Mouse (Mus musculus): ENCODE measurements around the gene Rrbp1. TPM values are rescaled to one million over a fixed set of nuclear protein-coding genes. Genes with fewer than 3 reads are reported as not detected.

Rrbp1 gene
- polyA plus RNA-seq, 1 experiment from 2014 or later = 54.8 TPM

- H3K27me3 ChIP-seq (replicated peaks) = no peaks in the 10 kb centered on the region
- no peak overlapping the region for H3K27ac ChIP-seq (ENCODE audit: poor library complexity, severe bottlenecking)
- H3K9me3 ChIP-seq (replicated peaks) = no peaks in the 10 kb centered on the region
- no peak overlapping the region for H3K4me2 ChIP-seq
- H3K36me3 ChIP-seq = peaks cover 44% of the 10 kb centered on the region
- no peak overlapping the region for H3K9ac ChIP-seq
- H3K4me1 ChIP-seq (replicated peaks) = peaks cover 35% of the 10 kb centered on the region
- 62% methylated on average over 2 of the region's 2 CpGs for WGBS
- no peak overlapping the region for H3K4me3 ChIP-seq
- no peak for ATAC-seq (ENCODE audit: insufficient number of reproducible peaks, low FRiP score)
Measured at GRCm38 (mm10) chr2:143937861-143938260, 73.2 kb downstream of the Rrbp1 start.

GRCm38 (mm10) chr2:143934439-143934838, 76.6 kb downstream of the Rrbp1 start:
- no peak overlapping the region for H3K9ac ChIP-seq
- no peaks in the 10 kb centered on the region for H3K9me3 ChIP-seq (replicated peaks)
- H3K36me3 ChIP-seq = peaks cover 13% of the 10 kb centered on the region
- H3K27ac ChIP-seq (ENCODE audit: poor library complexity, severe bottlenecking) = no peak overlapping the region
- no peak overlapping the region for H3K4me3 ChIP-seq
- peaks cover 57% of the 10 kb centered on the region for H3K4me1 ChIP-seq (replicated peaks)
- WGBS = 80% methylated on average over 8 of the region's 8 CpGs
- no peaks in the 10 kb centered on the region for H3K27me3 ChIP-seq (replicated peaks)
- ATAC-seq (ENCODE audit: insufficient number of reproducible peaks, low FRiP score) = no peak
- H3K4me2 ChIP-seq = no peak overlapping the region

- Histone ChIP-seq H3K4me2 (no peak overlapping the region), H3K4me3 (no peak overlapping the region), H3K9ac (no peak overlapping the region), H3K36me3 (peaks cover 4% of the 10 kb centered on the region), H3K4me1 (replicated peaks) (peaks cover 58% of the 10 kb centered on the region), H3K9me3 (replicated peaks) (no peaks in the 10 kb centered on the region), H3K27me3 (replicated peaks) (no peaks in the 10 kb centered on the region), H3K27ac (ENCODE audit: poor library complexity, severe bottlenecking) (no peak overlapping the region)
- ATAC-seq (ENCODE audit: insufficient number of reproducible peaks, low FRiP score) = no peak
- 81% methylated on average over 5 of the region's 5 CpGs for WGBS
Measured at GRCm38 (mm10) chr2:143933516-143933915, 77.5 kb downstream of the Rrbp1 start.

- no peak overlapping the region for H3K4me2 ChIP-seq
- 71% methylated on average over 12 of the region's 12 CpGs for WGBS
- H3K9ac ChIP-seq = no peak overlapping the region
- no peaks in the 10 kb centered on the region for H3K27me3 ChIP-seq (replicated peaks)
- H3K36me3 ChIP-seq = 0 out of 2 replicates have a peak, but pooled peaks cover 3% of the 10 kb centered on the region
- H3K27ac ChIP-seq (ENCODE audit: poor library complexity, severe bottlenecking) = no peak overlapping the region; the same call in 1 of the 2 replicates
- H3K4me1 ChIP-seq (replicated peaks) = peaks cover 52% of the 10 kb centered on the region
- no peak for ATAC-seq (ENCODE audit: insufficient number of reproducible peaks, low FRiP score)
- no peak overlapping the region for H3K4me3 ChIP-seq
- no peaks in the 10 kb centered on the region for H3K9me3 ChIP-seq (replicated peaks)
Measured at GRCm38 (mm10) chr2:143932340-143932873, 78.7 kb downstream of the Rrbp1 start.

GRCm38 (mm10) chr2:143929607-143930311, 81.3 kb downstream of the Rrbp1 start:
- no peak for ATAC-seq (ENCODE audit: insufficient number of reproducible peaks, low FRiP score)
- WGBS = 65% methylated on average over 3 of the region's 3 CpGs
- H3K9me3 ChIP-seq (replicated peaks) = no peaks in the 10 kb centered on the region
- H3K4me3 ChIP-seq = no peak overlapping the region
- 0 out of 2 replicates have a peak overlapping the region, but pooled peaks have one; percentile 3 for H3K9ac ChIP-seq
- no peaks in the 10 kb centered on the region for H3K27me3 ChIP-seq (replicated peaks)
- peaks cover 49% of the 10 kb centered on the region for H3K4me1 ChIP-seq (replicated peaks)
- H3K36me3 ChIP-seq = 0 out of 2 replicates have a peak, but pooled peaks cover 3% of the 10 kb centered on the region
- H3K27ac ChIP-seq (ENCODE audit: poor library complexity, severe bottlenecking) = no peak overlapping the region
- H3K4me2 ChIP-seq = no peak overlapping the region

GRCm38 (mm10) chr2:143925826-143926225, 85.2 kb downstream of the Rrbp1 start:
- H3K4me2 ChIP-seq = no peak overlapping the region
- H3K27me3 ChIP-seq (replicated peaks) = no peaks in the 10 kb centered on the region
- peaks cover 33% of the 10 kb centered on the region for H3K4me1 ChIP-seq (replicated peaks)
- 0 out of 2 replicates have a peak, but pooled peaks cover 3% of the 10 kb centered on the region for H3K36me3 ChIP-seq
- no peak overlapping the region for H3K9ac ChIP-seq
- no peak for ATAC-seq (ENCODE audit: insufficient number of reproducible peaks, low FRiP score)
- H3K9me3 ChIP-seq (replicated peaks) = no peaks in the 10 kb centered on the region
- no peak overlapping the region for H3K4me3 ChIP-seq
- WGBS = 84% methylated on average over 6 of the region's 6 CpGs
- no peak overlapping the region for H3K27ac ChIP-seq (ENCODE audit: poor library complexity, severe bottlenecking)

- no peak for ATAC-seq (ENCODE audit: insufficient number of reproducible peaks, low FRiP score)
- H3K4me2 ChIP-seq = peak overlapping the region; percentile 45
Measured at GRCm38 (mm10) chr2:143924085-143924484, 87.0 kb downstream of the Rrbp1 start.

GRCm38 (mm10) chr2:143918831-143919502, 92.1 kb downstream of the Rrbp1 start:
- Histone ChIP-seq H3K27me3 (replicated peaks) (no peaks in the 10 kb centered on the region), H3K4me1 (replicated peaks) (peaks cover 32% of the 10 kb centered on the region), H3K9me3 (replicated peaks) (no peaks in the 10 kb centered on the region), H3K4me3 (no peak overlapping the region), H3K9ac (no peak overlapping the region), H3K4me2 (peak overlapping the region; percentile 51), H3K27ac (ENCODE audit: poor library complexity, severe bottlenecking) (peak overlapping the region; percentile 74; the same call in 1 of the 2 replicates), H3K36me3 (no peaks in the 10 kb centered on the region)
- WGBS = 42% methylated on average over 4 of the region's 4 CpGs
- ATAC-seq (ENCODE audit: insufficient number of reproducible peaks, low FRiP score) = no peak

More at GRCm38 (mm10) chr2:143924085-143924484, 87.0 kb downstream of the Rrbp1 start:
- 28% methylated on average over 7 of the region's 7 CpGs for WGBS
- no peak overlapping the region for H3K4me3 ChIP-seq
- H3K27me3 ChIP-seq (replicated peaks) = no peaks in the 10 kb centered on the region
- peaks cover 31% of the 10 kb centered on the region for H3K4me1 ChIP-seq (replicated peaks)
- H3K9ac ChIP-seq = 0 out of 2 replicates have a peak overlapping the region, but pooled peaks have one; percentile 43
- H3K27ac ChIP-seq (ENCODE audit: poor library complexity, severe bottlenecking) = peak overlapping the region; percentile 74
- 0 out of 2 replicates have a peak, but pooled peaks cover 3% of the 10 kb centered on the region for H3K36me3 ChIP-seq
- H3K9me3 ChIP-seq (replicated peaks) = no peaks in the 10 kb centered on the region

- WGBS = 46% methylated on average over 5 of the region's 5 CpGs
- Histone ChIP-seq H3K4me3 (peak overlapping the region; percentile 99), H3K27me3 (replicated peaks) (no peaks in the 10 kb centered on the region), H3K9me3 (replicated peaks) (no peaks in the 10 kb centered on the region), H3K9ac (peak overlapping the region; percentile 79), H3K36me3 (no peaks in the 10 kb centered on the region), H3K4me1 (replicated peaks) (peaks cover 29% of the 10 kb centered on the region), H3K4me2 (peak overlapping the region; percentile 77), H3K27ac (ENCODE audit: poor library complexity, severe bottlenecking) (no peak overlapping the region)
- ATAC-seq (ENCODE audit: insufficient number of reproducible peaks, low FRiP score) = no peak
Measured at GRCm38 (mm10) chr2:143917622-143918021, 93.4 kb downstream of the Rrbp1 start.

GRCm38 (mm10) chr2:143916229-143916628, 94.8 kb downstream of the Rrbp1 start:
- 1% methylated on average over 5 of the region's 5 CpGs for WGBS
- H3K36me3 ChIP-seq = no peaks in the 10 kb centered on the region
- H3K27ac ChIP-seq (ENCODE audit: poor library complexity, severe bottlenecking) = peak overlapping the region; percentile 100
- H3K27me3 ChIP-seq (replicated peaks) = no peaks in the 10 kb centered on the region
- H3K9ac ChIP-seq = peak overlapping the region; percentile 100
- H3K4me3 ChIP-seq = peak overlapping the region; percentile 99
- peak overlapping the region; percentile 77 for H3K4me2 ChIP-seq
- no peak for ATAC-seq (ENCODE audit: insufficient number of reproducible peaks, low FRiP score)
- H3K4me1 ChIP-seq (replicated peaks) = peaks cover 27% of the 10 kb centered on the region
- H3K9me3 ChIP-seq (replicated peaks) = no peaks in the 10 kb centered on the region

- peak; percentile 30 for ATAC-seq (ENCODE audit: insufficient number of reproducible peaks, low FRiP score)
- H3K4me1 ChIP-seq (replicated peaks) = peaks cover 23% of the 10 kb centered on the region
Measured at GRCm38 (mm10) chr2:143915600-143916135, 95.4 kb downstream of the Rrbp1 start.

More at GRCm38 (mm10) chr2:143915600-143916135, 95.4 kb downstream of the Rrbp1 start:
- H3K9me3 ChIP-seq (replicated peaks) = no peaks in the 10 kb centered on the region
- WGBS = under 1% methylated on average over 32 of the region's 32 CpGs
- H3K9ac ChIP-seq = peak overlapping the region; percentile 100
- peak overlapping the region; percentile 77 for H3K4me2 ChIP-seq
- peak overlapping the region; percentile 100 for H3K27ac ChIP-seq (ENCODE audit: poor library complexity, severe bottlenecking)
- H3K4me3 ChIP-seq = peak overlapping the region; percentile 99
- H3K36me3 ChIP-seq = no peaks in the 10 kb centered on the region
- no peaks in the 10 kb centered on the region for H3K27me3 ChIP-seq (replicated peaks)

Data from heart, embryonic 12.5 days (tissue).